Mouse (Mus musculus): ENCODE results near the gene Dennd5b.

Gene Dennd5b

GRCm38 (mm10) chr6:149100174-149101075 lies 1.1 kb downstream of the Dennd5b start:
- peak; percentile 67 for DNase-seq

GRCm38 (mm10) chr6:149098993-149099392 lies 2.5 kb downstream of the Dennd5b start:
- no peak for DNase-seq

GRCm38 (mm10) chr6:149097276-149097675 lies 4.2 kb downstream of the Dennd5b start:
- DNase-seq = no peak

- DNase-seq = no peak
These were observed 5.2 kb downstream of the Dennd5b start for GRCm38 (mm10) chr6:149096233-149096632.

- DNase-seq = no peak
These were observed 6.1 kb downstream of the Dennd5b start for GRCm38 (mm10) chr6:149095389-149095788.

GRCm38 (mm10) chr6:149094555-149094954 lies 6.9 kb downstream of the Dennd5b start:
- no peak for DNase-seq

GRCm38 (mm10) chr6:149093465-149093864 lies 8.0 kb downstream of the Dennd5b start:
- no peak for DNase-seq

GRCm38 (mm10) chr6:149092406-149092805 lies 9.1 kb downstream of the Dennd5b start:
- DNase-seq = no peak

GRCm38 (mm10) chr6:149077136-149077808 lies 24.2 kb downstream of the Dennd5b start:
- DNase-seq = no peak

GRCm38 (mm10) chr6:149073854-149074253 lies 27.6 kb downstream of the Dennd5b start:
- DNase-seq = no peak

GRCm38 (mm10) chr6:149072873-149073272 lies 28.6 kb downstream of the Dennd5b start:
- DNase-seq = no peak

- DNase-seq = no peak
These were observed 30.8 kb downstream of the Dennd5b start for GRCm38 (mm10) chr6:149070592-149071124.

GRCm38 (mm10) chr6:149063382-149063781 lies 38.1 kb downstream of the Dennd5b start:
- no peak for DNase-seq

GRCm38 (mm10) chr6:149060670-149061387 lies 40.7 kb downstream of the Dennd5b start:
- DNase-seq = peak; percentile 18

- DNase-seq = no peak
These were observed 43.5 kb downstream of the Dennd5b start for GRCm38 (mm10) chr6:149057947-149058391.

GRCm38 (mm10) chr6:149054780-149055179 lies 46.7 kb downstream of the Dennd5b start:
- no peak for DNase-seq

- DNase-seq = no peak
These were observed 50.3 kb downstream of the Dennd5b start for GRCm38 (mm10) chr6:149050978-149051723.

- no peak for DNase-seq
These were observed 61.4 kb downstream of the Dennd5b start for GRCm38 (mm10) chr6:149040099-149040498.

- DNase-seq = no peak
These were observed 69.3 kb downstream of the Dennd5b start for GRCm38 (mm10) chr6:149032198-149032597.

- DNase-seq = no peak
These were observed 70.1 kb downstream of the Dennd5b start for GRCm38 (mm10) chr6:149031377-149031776.

GRCm38 (mm10) chr6:149018431-149018830 lies 83.0 kb downstream of the Dennd5b start:
- DNase-seq = no peak

- no peak for DNase-seq
These were observed 90.6 kb downstream of the Dennd5b start for GRCm38 (mm10) chr6:149010766-149011301.
